Mouse (Mus musculus) neural tube, embryonic 11.5 days (tissue): ENCODE results near the gene Tex264. TPM values are rescaled to one million over a fixed set of nuclear protein-coding genes. Genes with fewer than 3 reads are reported as not detected.

Experiments used
- ATAC-seq: fragments of 200-750 bp; cut with Nextera tagmentation; 2 replicates; pipeline ENCODE4 v1.8.0; 2017; ENCODE audit warnings: moderate number of reproducible peaks, mild to moderate bottlenecking, moderate TSS enrichment, moderate library complexity; ENCODE audit not compliant: insufficient read depth, low FRiP score, low TSS enrichment
- DNase-seq: peaks from one replicate; pipeline ENCODE4 v3.0.0-alpha.2; 2015; ENCODE audit warnings: low spot score
- H3K27ac ChIP-seq: fragments of 300-500 bp; sonication (generic); 2 replicates; pipeline ENCODE4 v1.5.1; 2014; ENCODE audit warnings: low read depth, mild to moderate bottlenecking, low read length
- H3K27me3 ChIP-seq: fragments of 300-500 bp; sonication (generic); 2 replicates; pipeline ENCODE4 v1.6.1; 2014; ENCODE audit warnings: mild to moderate bottlenecking, low read length, mixed read lengths; ENCODE audit not compliant: control insufficient read depth, insufficient read depth
- H3K36me3 ChIP-seq: fragments of 300-500 bp; sonication (generic); 2 replicates; pipeline ENCODE4 v1.6.1; 2014; ENCODE audit warnings: mild to moderate bottlenecking, low read length, moderate library complexity, mixed read lengths; ENCODE audit not compliant: control insufficient read depth, insufficient read depth
- H3K4me1 ChIP-seq: fragments of 300-500 bp; sonication (generic); 2 replicates; pipeline ENCODE4 v1.6.1; 2014; ENCODE audit warnings: low read length, mixed read lengths; ENCODE audit not compliant: control insufficient read depth, insufficient read depth
- H3K4me2 ChIP-seq: fragments of 300-500 bp; sonication (generic); 2 replicates; pipeline ENCODE4 v1.6.1; 2014; ENCODE audit warnings: low read depth, mild to moderate bottlenecking, moderate library complexity
- H3K4me3 ChIP-seq: fragments of 300-500 bp; sonication (generic); 2 replicates; pipeline ENCODE4 v1.5.1; 2014; ENCODE audit warnings: low read depth, low read length
- H3K9ac ChIP-seq: fragments of 300-500 bp; sonication (generic); 2 replicates; pipeline ENCODE4 v1.6.1; 2014; ENCODE audit warnings: mild to moderate bottlenecking, low read length
- H3K9me3 ChIP-seq: fragments of 300-500 bp; sonication (generic); 2 replicates; pipeline ENCODE4 v1.6.1; 2016; ENCODE audit warnings: low read length; ENCODE audit not compliant: control insufficient read depth
- WGBS: fragments of 180-500 bp; shearing (Covaris S2); extraction: QIAGEN DNeasy Blood & Tissue Kit; methylation state at CpG from one replicate; pipeline ENCODE4 v1.1.7; 2014; 5-methylcytosine and 5-hydroxymethylcytosine counted together
- polyA plus RNA-seq: library from polyadenylated mRNA; unstranded; fragments of >200 nt; fragmentation: Nextera tagmentation; extraction: Ambion mirVana; gene quantifications from 2 replicates; pipeline ENCODE4 v1.2.1, GENCODE M21; 2014

Gene Tex264
- polyA plus RNA-seq, 1 experiment from 2014 or later: 38.5 TPM

DNA sequence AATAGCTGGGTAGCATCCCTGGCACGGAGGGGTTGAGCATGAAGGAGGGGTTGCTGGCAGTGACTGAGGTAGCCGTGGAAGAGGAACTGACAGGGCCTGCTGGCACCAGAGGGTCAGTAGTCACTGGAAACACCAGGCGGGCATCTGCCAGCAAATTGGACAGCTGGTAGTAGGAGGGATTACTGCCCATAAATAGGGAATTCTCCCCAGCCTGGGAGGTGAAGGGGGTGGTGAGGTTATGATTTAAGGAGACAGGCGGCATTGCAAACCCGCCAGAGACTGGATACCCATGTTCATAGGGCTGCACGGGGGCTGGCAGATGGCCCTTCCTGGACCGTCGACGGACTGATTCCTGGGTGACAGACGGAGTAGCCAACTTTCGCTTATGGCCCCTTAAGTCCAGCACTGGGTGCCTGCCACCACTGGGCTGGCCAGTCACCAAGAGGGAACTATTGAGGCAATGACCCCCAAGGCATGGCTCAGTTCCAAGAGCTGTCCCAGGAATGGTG lies 7.3 kb upstream of the Tex264 start:
- DNase-seq (no peak), ATAC-seq (no peak)
- Histone ChIP-seq H3K4me3 (no peak overlapping the region), H3K27me3 (no peaks in the 10 kb centered on the region), H3K9me3 (no peaks in the 10 kb centered on the region), H3K9ac (no peak overlapping the region), H3K27ac (no peak overlapping the region), H3K36me3 (peaks cover 8% of the 10 kb centered on the region), H3K4me1 (no peaks in the 10 kb centered on the region), H3K4me2 (no peak overlapping the region)
- WGBS: 95% methylated on average over 11 of the region's 11 CpGs

DNA sequence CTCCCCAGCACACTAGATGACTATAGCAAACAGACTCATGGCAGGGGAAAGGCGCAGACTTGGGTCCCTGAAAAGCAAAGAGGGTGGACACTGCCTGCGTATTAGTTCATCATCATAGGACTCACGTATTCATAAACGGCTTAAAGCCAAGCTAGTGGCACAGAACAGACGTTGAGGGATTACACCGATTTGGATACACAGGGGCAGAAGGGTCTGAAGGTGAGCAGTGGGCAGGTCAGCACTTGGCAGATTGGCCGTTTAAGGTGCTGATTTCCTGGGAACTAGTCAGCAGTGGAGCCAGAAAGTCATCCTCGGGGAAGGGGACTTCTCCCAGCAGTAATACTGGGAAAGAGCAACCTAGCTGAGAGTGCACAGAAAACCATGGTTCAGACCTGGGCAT lies 3.1 kb upstream of the Tex264 start:
- ATAC-seq: no peak

DNA sequence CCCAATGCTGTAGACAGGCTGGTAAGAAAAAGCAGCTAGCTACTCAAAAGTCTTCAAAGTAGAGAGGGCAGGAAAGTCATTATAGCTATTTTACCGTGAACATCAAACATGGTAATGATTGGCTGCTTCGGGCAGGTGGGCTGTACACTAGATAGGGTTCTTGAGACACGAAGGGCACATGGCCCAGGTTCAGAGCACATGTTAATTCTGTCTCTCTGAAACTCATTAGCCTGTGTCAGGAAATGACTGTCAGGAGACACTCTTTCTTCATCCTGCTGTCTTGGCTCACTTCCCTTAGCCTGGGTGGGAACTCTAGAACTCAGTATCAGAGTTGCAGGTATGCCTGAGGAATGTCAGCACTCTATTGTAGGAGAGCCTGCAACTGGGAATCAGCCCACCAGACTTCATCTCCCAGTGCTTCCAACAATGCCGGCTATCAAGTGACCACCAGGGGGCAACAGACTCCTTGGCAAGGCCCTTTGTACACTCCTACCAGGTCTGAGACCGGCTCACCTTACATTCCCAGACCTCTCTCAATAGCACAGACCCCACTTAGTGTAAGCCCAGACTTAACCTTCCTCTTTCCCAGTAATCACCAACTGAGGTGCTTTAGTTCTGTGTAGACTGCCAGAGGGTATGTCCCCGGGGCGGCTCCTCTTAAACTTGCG lies 1.4 kb upstream of the Tex264 start:
- Histone ChIP-seq H3K9ac (no peak overlapping the region), H3K4me2 (no peak overlapping the region), H3K4me3 (no peak overlapping the region), H3K27ac (no peak overlapping the region), H3K36me3 (no peaks in the 10 kb centered on the region), H3K9me3 (no peaks in the 10 kb centered on the region), H3K4me1 (no peaks in the 10 kb centered on the region), H3K27me3 (no peaks in the 10 kb centered on the region)
- DNase-seq: peak; percentile 79
- 35% methylated on average over 8 of the region's 8 CpGs for WGBS
- ATAC-seq: peak; percentile 56

More for the DNA sequence above, 3.1 kb upstream of the Tex264 start:
- 88% methylated on average over 8 of the region's 8 CpGs for WGBS
- Histone ChIP-seq H3K36me3 (peaks cover 6% of the 10 kb centered on the region), H3K4me2 (no peak overlapping the region), H3K9ac (no peak overlapping the region), H3K27me3 (no peaks in the 10 kb centered on the region), H3K27ac (no peak overlapping the region), H3K4me3 (no peak overlapping the region), H3K9me3 (no peaks in the 10 kb centered on the region), H3K4me1 (no peaks in the 10 kb centered on the region)
- DNase-seq: no peak

DNA sequence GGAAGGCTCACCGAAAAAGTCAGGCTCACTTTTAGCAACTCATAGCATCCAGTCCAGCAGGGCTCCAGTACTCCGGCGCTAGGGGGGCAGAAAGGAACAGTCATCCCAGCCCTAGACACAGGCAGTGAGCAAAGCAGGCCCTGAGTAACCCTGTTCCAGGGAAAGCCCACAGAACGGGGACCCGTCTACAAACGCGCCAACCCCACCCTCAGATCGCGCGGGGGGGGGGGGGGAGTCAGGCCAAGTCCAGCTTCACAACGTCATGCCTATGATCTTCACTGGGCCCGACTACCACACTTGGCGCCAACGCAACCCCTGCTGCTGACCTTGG lies 844 bp downstream of the Tex264 start:
- H3K4me2 ChIP-seq: peak overlapping the region; percentile 73
- no peaks in the 10 kb centered on the region for H3K9me3 ChIP-seq
- no peaks in the 10 kb centered on the region for H3K4me1 ChIP-seq
- H3K9ac ChIP-seq: peak overlapping the region; percentile 77
- 0 out of 2 replicates have a peak, but pooled peaks have one; percentile 13 for ATAC-seq
- no peaks in the 10 kb centered on the region for H3K27me3 ChIP-seq
- WGBS: 5% methylated on average over 13 of the region's 14 CpGs
- no peak for DNase-seq
- no peaks in the 10 kb centered on the region for H3K36me3 ChIP-seq
- H3K4me3 ChIP-seq: peak overlapping the region; percentile 78
- H3K27ac ChIP-seq: no peak overlapping the region

DNA sequence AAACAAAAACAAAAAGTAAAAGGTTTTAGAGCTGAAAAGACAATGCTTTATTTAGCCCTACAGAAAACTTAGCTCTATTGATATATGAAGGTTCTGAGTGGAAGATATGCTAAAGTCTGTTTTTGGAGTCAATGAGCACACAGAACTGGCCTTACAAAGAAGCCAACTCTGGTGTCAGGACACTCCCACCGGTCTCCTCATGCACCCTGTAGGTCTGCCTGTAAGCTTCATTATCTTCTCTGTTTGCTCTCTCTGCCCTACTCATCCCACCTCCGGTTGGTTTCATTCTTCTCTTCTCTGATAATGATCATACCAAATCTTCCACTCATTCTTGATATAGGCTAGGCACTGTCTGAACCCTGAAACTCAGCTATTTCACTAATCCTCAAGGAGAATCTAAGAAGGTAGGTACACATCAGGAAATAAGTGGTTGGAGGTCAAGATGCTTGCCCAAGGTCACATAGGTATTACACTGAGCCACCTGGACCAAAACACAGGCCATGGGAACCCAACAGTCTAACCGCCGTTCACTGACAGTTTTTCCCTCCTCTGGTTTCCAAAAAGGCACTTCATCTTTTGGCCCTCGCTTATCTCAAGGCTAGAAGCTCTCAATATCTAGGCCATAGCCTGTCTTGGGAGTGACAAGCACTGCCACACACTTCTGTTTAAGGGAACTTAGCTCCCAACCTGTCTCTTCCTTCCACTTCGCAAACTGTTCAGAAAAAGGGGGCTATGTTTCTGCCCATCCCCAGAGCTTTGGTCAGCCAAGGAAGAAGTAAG lies 1.4 kb downstream of the Tex264 start:
- Histone ChIP-seq H3K4me2 (peak overlapping the region; percentile 73), H3K9me3 (no peaks in the 10 kb centered on the region), H3K36me3 (no peaks in the 10 kb centered on the region), H3K9ac (no peak overlapping the region; the same call in 1 of the 2 replicates), H3K27me3 (no peaks in the 10 kb centered on the region), H3K4me3 (peak overlapping the region; percentile 78; the same call in 1 of the 2 replicates), H3K4me1 (no peaks in the 10 kb centered on the region), H3K27ac (no peak overlapping the region)
- no peak for DNase-seq
- WGBS: 86% methylated on average over 6 of the region's 6 CpGs
- ATAC-seq: no peak

DNA sequence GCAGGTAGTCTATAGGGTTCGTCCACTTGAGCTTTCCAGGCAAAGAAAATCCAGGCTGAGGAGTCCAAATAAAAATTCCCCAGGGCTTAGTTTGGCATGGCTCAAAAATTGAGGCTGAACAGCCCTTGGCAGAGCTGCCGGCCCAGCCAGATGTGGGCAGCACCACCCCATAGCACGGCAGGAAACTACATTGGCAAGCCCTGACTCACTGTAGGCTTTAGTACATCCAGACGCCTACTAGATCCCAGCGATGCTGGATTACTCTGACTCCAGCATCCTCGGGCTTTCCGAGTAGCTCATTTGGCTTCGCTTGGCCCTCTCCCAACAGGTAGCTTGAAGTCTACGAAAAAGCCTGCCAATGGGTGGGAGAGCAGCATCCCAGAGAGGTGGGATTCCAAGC lies 4.7 kb downstream of the Tex264 start:
- ATAC-seq (no peak), DNase-seq (no peak)
- Histone ChIP-seq H3K9ac (no peak overlapping the region), H3K9me3 (no peaks in the 10 kb centered on the region), H3K4me2 (no peak overlapping the region), H3K27me3 (no peaks in the 10 kb centered on the region), H3K27ac (no peak overlapping the region), H3K36me3 (no peaks in the 10 kb centered on the region), H3K4me1 (no peaks in the 10 kb centered on the region), H3K4me3 (no peak overlapping the region)
- WGBS: 92% methylated on average over 9 of the region's 9 CpGs

DNA sequence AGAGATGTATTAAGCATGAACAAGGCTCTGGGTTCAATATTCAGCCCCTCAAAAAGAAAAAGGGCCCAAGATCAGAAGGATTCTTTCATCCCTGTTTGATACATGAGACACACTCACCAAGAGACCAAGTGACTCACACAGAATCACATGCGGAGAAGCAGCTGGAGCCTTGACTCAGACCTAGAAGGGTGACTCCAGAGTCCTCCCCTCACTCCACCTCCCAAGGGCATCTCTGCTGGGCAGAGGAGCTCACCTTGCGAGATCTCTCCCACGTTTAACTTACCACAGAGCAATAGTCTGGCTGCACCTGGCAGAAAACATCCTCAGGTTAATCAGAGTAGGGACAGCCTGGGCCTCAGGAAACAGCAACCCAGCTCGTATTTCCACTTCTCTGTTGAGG lies 7.5 kb downstream of the Tex264 start:
- DNase-seq: no peak
- no peaks in the 10 kb centered on the region for H3K9me3 ChIP-seq
- no peak overlapping the region for H3K9ac ChIP-seq
- H3K4me1 ChIP-seq: no peaks in the 10 kb centered on the region
- H3K4me2 ChIP-seq: no peak overlapping the region
- H3K4me3 ChIP-seq: no peak overlapping the region
- H3K27ac ChIP-seq: no peak overlapping the region
- ATAC-seq: no peak
- no peaks in the 10 kb centered on the region for H3K36me3 ChIP-seq
- no peaks in the 10 kb centered on the region for H3K27me3 ChIP-seq
- WGBS: 80% methylated on average over 4 of the region's 4 CpGs

DNA sequence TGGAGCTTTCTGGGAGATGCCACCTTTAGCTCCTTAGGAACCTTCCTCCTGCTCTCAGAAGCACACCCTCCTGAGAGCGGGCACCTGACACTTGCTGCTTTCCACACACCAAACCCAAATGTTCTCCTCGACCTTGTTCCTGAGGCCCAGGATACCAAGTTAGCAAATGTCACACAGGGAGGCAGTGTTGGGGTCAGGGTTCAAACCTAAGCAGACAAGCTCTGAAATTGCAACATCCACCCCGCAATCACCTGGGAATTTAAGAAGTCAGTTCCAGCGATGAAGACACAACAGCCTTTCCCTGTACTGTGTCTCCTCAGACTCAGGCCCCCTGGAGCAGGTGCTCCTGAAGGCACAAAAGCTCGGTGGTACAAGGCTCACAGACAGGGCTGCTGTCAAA lies 8.0 kb downstream of the Tex264 start:
- ATAC-seq (no peak), DNase-seq (no peak)
- no peaks in the 10 kb centered on the region for H3K27me3 ChIP-seq
- 86% methylated on average over 5 of the region's 5 CpGs for WGBS
- H3K4me3 ChIP-seq: no peak overlapping the region
- no peaks in the 10 kb centered on the region for H3K36me3 ChIP-seq
- no peak overlapping the region for H3K27ac ChIP-seq
- no peaks in the 10 kb centered on the region for H3K4me1 ChIP-seq
- H3K9ac ChIP-seq: no peak overlapping the region
- H3K4me2 ChIP-seq: no peak overlapping the region
- H3K9me3 ChIP-seq: no peaks in the 10 kb centered on the region

DNA sequence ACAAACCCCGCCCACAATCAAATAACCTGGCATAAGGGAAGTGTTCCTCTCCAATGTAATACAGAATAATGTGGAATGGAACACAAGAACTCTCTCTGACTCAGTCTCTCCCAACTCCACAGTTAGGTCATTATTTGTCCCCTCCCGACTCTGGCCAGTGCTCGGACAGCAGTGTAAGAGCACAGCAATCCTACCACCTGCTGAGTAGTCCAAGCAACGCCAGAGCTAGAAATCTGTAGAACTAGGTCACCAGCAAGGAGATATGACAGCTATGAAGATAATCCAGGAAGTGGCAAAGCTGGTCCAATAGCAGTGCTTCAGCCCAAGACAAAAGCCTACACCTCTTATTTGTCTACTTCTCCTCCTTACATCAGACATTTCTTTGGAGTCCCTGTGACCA lies 9.2 kb downstream of the Tex264 start:
- DNase-seq: no peak
- H3K4me3 ChIP-seq: no peak overlapping the region
- no peaks in the 10 kb centered on the region for H3K9me3 ChIP-seq
- H3K9ac ChIP-seq: no peak overlapping the region
- no peaks in the 10 kb centered on the region for H3K4me1 ChIP-seq
- WGBS: 78% methylated on average over 4 of the region's 4 CpGs
- H3K4me2 ChIP-seq: no peak overlapping the region
- no peak for ATAC-seq
- no peaks in the 10 kb centered on the region for H3K27me3 ChIP-seq
- no peak overlapping the region for H3K27ac ChIP-seq
- no peaks in the 10 kb centered on the region for H3K36me3 ChIP-seq
